Mouse (Mus musculus): ENCODE data around the gene Gpr176. TPM values are rescaled to one million over a fixed set of nuclear protein-coding genes. Genes with fewer than 3 reads are reported as not detected.

The Gpr176 gene
- total and polyA plus RNA-seq, 2 experiments, result not detected

- H3K4me1 ChIP-seq (ENCODE audit: control insufficient read depth, insufficient read depth, low read length), result no peaks in the 10 kb centered on the region
- no peak overlapping the region for H3K4me3 ChIP-seq (ENCODE audit: insufficient read depth, low read depth, low read length)
- H3K9ac ChIP-seq (ENCODE audit: low read depth, low read length), result no peak overlapping the region
- 82% methylated on average over 5 of the region's 5 CpGs for WGBS
- TF ChIP-seq CTCF (IDR thresholded peaks at IDR 0.05; ENCODE audit: low read depth, low read length), result no peak
- TF ChIP-seq POLR2A (IDR thresholded peaks at IDR 0.05; ENCODE audit: extremely low read depth, insufficient read depth, low read length), result no peak
- H3K79me2 ChIP-seq (ENCODE audit: control insufficient read depth, insufficient read depth, low read length), result no peaks in the 10 kb centered on the region
- DNase-seq (ENCODE audit: extremely low read depth, low read depth, low spot score), result no peak
- H3K27ac ChIP-seq (replicated peaks; ENCODE audit: insufficient read depth, low read depth, low read length), result no peak overlapping the region
- H3K27me3 ChIP-seq (ENCODE audit: control insufficient read depth, insufficient read depth, low read length), result no peaks in the 10 kb centered on the region
- no peaks in the 10 kb centered on the region for H3K36me3 ChIP-seq (ENCODE audit: control insufficient read depth, insufficient read depth, low read length)
These were observed 10.2 kb upstream of the Gpr176 start for GRCm38 (mm10) chr2:118383387-118383786.

GRCm38 (mm10) chr2:118379756-118380155 is 6.5 kb upstream of the Gpr176 start:
- H3K27me3 ChIP-seq (ENCODE audit: control insufficient read depth, insufficient read depth, low read length), result no peaks in the 10 kb centered on the region
- 80% methylated on average over 1 of the region's 1 CpGs for WGBS
- TF ChIP-seq CTCF (IDR thresholded peaks at IDR 0.05; ENCODE audit: low read depth, low read length) (no peak), POLR2A (IDR thresholded peaks at IDR 0.05; ENCODE audit: extremely low read depth, insufficient read depth, low read length) (no peak)
- no peaks in the 10 kb centered on the region for H3K4me1 ChIP-seq (ENCODE audit: control insufficient read depth, insufficient read depth, low read length)
- no peak overlapping the region for H3K9ac ChIP-seq (ENCODE audit: low read depth, low read length)
- H3K27ac ChIP-seq (replicated peaks; ENCODE audit: insufficient read depth, low read depth, low read length), result no peak overlapping the region
- H3K79me2 ChIP-seq (ENCODE audit: control insufficient read depth, insufficient read depth, low read length), result no peaks in the 10 kb centered on the region
- no peak for DNase-seq (ENCODE audit: extremely low read depth, low read depth, low spot score)
- H3K36me3 ChIP-seq (ENCODE audit: control insufficient read depth, insufficient read depth, low read length), result no peaks in the 10 kb centered on the region
- no peak overlapping the region for H3K4me3 ChIP-seq (ENCODE audit: insufficient read depth, low read depth, low read length)

- H3K79me2 ChIP-seq (ENCODE audit: control insufficient read depth, insufficient read depth, low read length), result no peaks in the 10 kb centered on the region
- H3K36me3 ChIP-seq (ENCODE audit: control insufficient read depth, insufficient read depth, low read length), result no peaks in the 10 kb centered on the region
- no peak overlapping the region for H3K27ac ChIP-seq (replicated peaks; ENCODE audit: insufficient read depth, low read depth, low read length)
- TF ChIP-seq CTCF (IDR thresholded peaks at IDR 0.05; ENCODE audit: low read depth, low read length) (no peak), POLR2A (IDR thresholded peaks at IDR 0.05; ENCODE audit: extremely low read depth, insufficient read depth, low read length) (no peak)
- H3K4me1 ChIP-seq (ENCODE audit: control insufficient read depth, insufficient read depth, low read length), result peaks cover 7% of the 10 kb centered on the region; the same call in 1 of the 2 replicates
- H3K4me3 ChIP-seq (ENCODE audit: insufficient read depth, low read depth, low read length), result no peak overlapping the region
- peaks cover 14% of the 10 kb centered on the region for H3K27me3 ChIP-seq (ENCODE audit: control insufficient read depth, insufficient read depth, low read length)
- no peak for DNase-seq (ENCODE audit: extremely low read depth, low read depth, low spot score)
- no peak overlapping the region for H3K9ac ChIP-seq (ENCODE audit: low read depth, low read length)
These were observed 2.7 kb upstream of the Gpr176 start for GRCm38 (mm10) chr2:118375931-118376330.

GRCm38 (mm10) chr2:118375522-118375921 is 2.3 kb upstream of the Gpr176 start:
- Histone ChIP-seq H3K4me3 (ENCODE audit: insufficient read depth, low read depth, low read length) (no peak overlapping the region), H3K36me3 (ENCODE audit: control insufficient read depth, insufficient read depth, low read length) (no peaks in the 10 kb centered on the region), H3K27me3 (ENCODE audit: control insufficient read depth, insufficient read depth, low read length) (peaks cover 14% of the 10 kb centered on the region), H3K79me2 (ENCODE audit: control insufficient read depth, insufficient read depth, low read length) (no peaks in the 10 kb centered on the region), H3K4me1 (ENCODE audit: control insufficient read depth, insufficient read depth, low read length) (peaks cover 7% of the 10 kb centered on the region; the same call in 1 of the 2 replicates), H3K27ac (replicated peaks; ENCODE audit: insufficient read depth, low read depth, low read length) (no peak overlapping the region), H3K9ac (ENCODE audit: low read depth, low read length) (no peak overlapping the region)
- 83% methylated on average over 1 of the region's 1 CpGs for WGBS
- TF ChIP-seq POLR2A (IDR thresholded peaks at IDR 0.05; ENCODE audit: extremely low read depth, insufficient read depth, low read length) (no peak), CTCF (IDR thresholded peaks at IDR 0.05; ENCODE audit: low read depth, low read length) (no peak)
- DNase-seq (ENCODE audit: extremely low read depth, low read depth, low spot score), result no peak

- no peak overlapping the region for H3K27ac ChIP-seq (replicated peaks; ENCODE audit: insufficient read depth, low read depth, low read length)
- WGBS, result 5% methylated on average over 43 of the region's 43 CpGs
- DNase-seq (ENCODE audit: extremely low read depth, low read depth, low spot score), result no peak
- peaks cover 14% of the 10 kb centered on the region for H3K27me3 ChIP-seq (ENCODE audit: control insufficient read depth, insufficient read depth, low read length)
- TF ChIP-seq POLR2A (IDR thresholded peaks at IDR 0.05; ENCODE audit: extremely low read depth, insufficient read depth, low read length) (no peak), CTCF (IDR thresholded peaks at IDR 0.05; ENCODE audit: low read depth, low read length) (0 out of 2 replicates have a peak, but pooled peaks have one; percentile 1)
- peak overlapping the region; percentile 49; the same call in 1 of the 2 replicates for H3K4me3 ChIP-seq (ENCODE audit: insufficient read depth, low read depth, low read length)
- no peak overlapping the region for H3K9ac ChIP-seq (ENCODE audit: low read depth, low read length)
- peaks cover 7% of the 10 kb centered on the region; the same call in 1 of the 2 replicates for H3K4me1 ChIP-seq (ENCODE audit: control insufficient read depth, insufficient read depth, low read length)
- H3K36me3 ChIP-seq (ENCODE audit: control insufficient read depth, insufficient read depth, low read length), result no peaks in the 10 kb centered on the region
- H3K79me2 ChIP-seq (ENCODE audit: control insufficient read depth, insufficient read depth, low read length), result no peaks in the 10 kb centered on the region
These were observed 507 bp upstream of the Gpr176 start for GRCm38 (mm10) chr2:118373572-118374279.

GRCm38 (mm10) chr2:118372561-118372900 is 688 bp downstream of the Gpr176 start:
- H3K79me2 ChIP-seq (ENCODE audit: control insufficient read depth, insufficient read depth, low read length), result no peaks in the 10 kb centered on the region
- H3K27me3 ChIP-seq (ENCODE audit: control insufficient read depth, insufficient read depth, low read length), result peaks cover 14% of the 10 kb centered on the region
- H3K4me3 ChIP-seq (ENCODE audit: insufficient read depth, low read depth, low read length), result peak overlapping the region; percentile 49; the same call in 1 of the 2 replicates
- TF ChIP-seq POLR2A (IDR thresholded peaks at IDR 0.05; ENCODE audit: extremely low read depth, insufficient read depth, low read length) (no peak), CTCF (IDR thresholded peaks at IDR 0.05; ENCODE audit: low read depth, low read length) (no peak)
- H3K9ac ChIP-seq (ENCODE audit: low read depth, low read length), result no peak overlapping the region
- peaks cover 7% of the 10 kb centered on the region; the same call in 1 of the 2 replicates for H3K4me1 ChIP-seq (ENCODE audit: control insufficient read depth, insufficient read depth, low read length)
- H3K36me3 ChIP-seq (ENCODE audit: control insufficient read depth, insufficient read depth, low read length), result no peaks in the 10 kb centered on the region
- DNase-seq (ENCODE audit: extremely low read depth, low read depth, low spot score), result no peak
- 11% methylated on average over 11 of the region's 11 CpGs for WGBS
- no peak overlapping the region for H3K27ac ChIP-seq (replicated peaks; ENCODE audit: insufficient read depth, low read depth, low read length)

Data from liver, adult 2 months (tissue).